Mouse (Mus musculus) heart, adult 2 months (tissue): ENCODE measurements around the gene Eps8l2. TPM values are rescaled to one million over a fixed set of nuclear protein-coding genes. Genes with fewer than 3 reads are reported as not detected.

Experiments
- DNase-seq, 2 experiments: peaks; one replicate each; pipeline ENCODE4 v3.0.0; 2021
- H3K27ac ChIP-seq: fragments of 200-600 bp; 2 replicates; pipeline ENCODE4 v1.8.1; 2022
- H3K27me3 ChIP-seq: fragments of 200-500 bp; 2 replicates; pipeline ENCODE4 v1.6.1; 2012; ENCODE audit warnings: mild to moderate bottlenecking, low read length, inconsistent platforms, mixed read lengths; ENCODE audit not compliant: control insufficient read depth, insufficient read depth
- H3K36me3 ChIP-seq: fragments of 200-500 bp; 2 replicates; pipeline ENCODE4 v1.6.1; 2012; ENCODE audit warnings: low read length, inconsistent platforms; ENCODE audit not compliant: control insufficient read depth, insufficient read depth
- H3K4me1 ChIP-seq: fragments of 200-500 bp; 2 replicates; pipeline ENCODE4 v1.6.1; 2011; ENCODE audit warnings: low read length; ENCODE audit not compliant: control insufficient read depth, insufficient read depth
- H3K4me3 ChIP-seq: fragments of 200-600 bp; 2 replicates; pipeline ENCODE4 v1.8.1; 2022
- H3K79me2 ChIP-seq: fragments of 200-500 bp; replicated peaks from 2 replicates; pipeline ENCODE4 v1.6.1; 2012; ENCODE audit warnings: mild to moderate bottlenecking, inconsistent platforms, low read length, moderate library complexity, mixed read lengths; ENCODE audit not compliant: control insufficient read depth, insufficient read depth
- H3K9ac ChIP-seq: fragments of 200-500 bp; 2 replicates; pipeline ENCODE4 v1.6.1; 2012; ENCODE audit warnings: low read depth, mild to moderate bottlenecking, control low read depth, inconsistent platforms, low read length, mixed read lengths
- CTCF ChIP-seq: fragments of 200-600 bp; IDR thresholded peaks from 2 replicates; pipeline ENCODE4 v1.8.1; 2022; ENCODE audit warnings: antibody characterized with exemption, mild to moderate bottlenecking, moderate library complexity
- EP300 ChIP-seq: fragments of 200-500 bp; IDR thresholded peaks from 2 replicates; pipeline ENCODE4 v1.6.1; 2011; ENCODE audit warnings: low read depth, low read length, control low read depth; ENCODE audit not compliant: insufficient read depth
- POLR2A ChIP-seq: fragments of 200-500 bp; IDR thresholded peaks from 2 replicates; pipeline ENCODE4 v1.6.1; 2011; ENCODE audit warnings: mild to moderate bottlenecking, low read depth, low read length, control low read depth; ENCODE audit not compliant: insufficient read depth
- WGBS: fragments of 180-500 bp; shearing (Covaris S2); methylation state at CpG from one replicate; pipeline ENCODE4 v1.1.7; 2018; 5-methylcytosine and 5-hydroxymethylcytosine counted together
- intact Hi-C: fragments of 180-260 bp; cut with DNase I; formaldehyde crosslinking; loops from one replicate; pipeline ENCODE4 v1.15.1; 2025
- polyA plus RNA-seq: library from polyadenylated mRNA; depleted of rRNA; stranded (reverse); fragments of >200 nt; gene quantifications from 2 replicates; pipeline ENCODE4 v1.2.3, GENCODE M21; 2012
- total RNA-seq, 2 experiments: library from RNA; stranded (reverse); gene quantifications; 2 replicates each; pipeline ENCODE4 v1.2.3; 2021

The Eps8l2 gene
- total and polyA plus RNA-seq, 3 experiments = 3.8 to 8.9 (median 4.3) TPM

DNA sequence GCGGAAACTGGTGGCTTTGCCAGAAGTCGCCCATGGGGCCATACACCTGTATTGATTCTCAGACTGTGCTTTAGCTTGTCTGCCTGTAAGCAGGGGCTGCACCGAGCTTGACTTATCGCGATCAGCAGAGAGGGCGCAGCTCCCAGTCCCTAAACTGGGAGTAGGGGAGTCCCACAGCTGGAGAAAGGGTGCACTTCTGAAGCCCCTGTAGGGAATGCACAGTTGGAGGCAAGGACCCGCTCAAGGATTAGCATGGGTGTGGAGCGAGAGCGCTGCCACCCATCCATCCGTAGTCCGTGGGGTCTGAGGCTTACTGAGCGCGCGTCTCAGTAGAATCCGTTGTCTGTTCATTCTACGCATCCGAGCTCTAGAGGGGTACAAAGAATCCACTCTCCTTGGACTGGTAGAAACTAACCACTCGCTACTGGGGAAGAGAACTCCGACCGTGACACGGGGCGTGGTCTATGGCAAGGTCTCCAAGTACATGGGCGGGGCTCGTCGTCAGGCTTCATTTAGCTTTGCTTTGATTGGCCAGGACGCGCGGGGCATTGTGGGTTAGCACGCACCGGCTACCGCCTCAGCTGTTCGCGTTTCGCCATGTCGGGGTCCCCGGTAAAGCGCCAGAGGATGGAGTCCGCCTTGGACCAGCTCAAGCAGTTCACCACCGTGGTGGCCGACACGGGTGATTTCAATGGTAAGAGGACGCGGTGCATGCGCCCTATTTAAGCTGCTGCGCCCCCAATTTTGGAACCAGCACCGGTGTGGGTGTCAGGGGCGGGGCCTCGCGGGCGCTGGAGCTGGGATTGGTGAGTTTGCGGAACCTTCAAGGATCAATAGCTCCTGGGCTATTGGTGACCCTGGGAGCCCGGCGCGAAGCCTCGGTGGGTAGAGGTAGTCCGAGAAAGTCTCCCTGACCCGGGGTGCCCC lies 53.2 kb downstream of the Eps8l2 start, which contains the start of gene Taldo1:
Taldo1 (plus strand) TSS at position 575 of the 927 bp plus-strand sequence.
- Histone ChIP-seq H3K27me3 (no peaks in the 10 kb centered on the region), H3K4me3 (peak within 1 kb of the TSS; percentile 86), H3K36me3 (no peaks in the 10 kb centered on the region), H3K9ac (peak within 1 kb of the TSS; percentile 76), H3K79me2 (peaks cover 2% of the 10 kb centered on the region), H3K4me1 (peaks cover 9% of the 10 kb centered on the region), H3K27ac (peak within 1 kb of the TSS; percentile 81)
- TF ChIP-seq EP300 = 0 out of 2 replicates have a peak, but pooled peaks have one; percentile 24
- TF ChIP-seq CTCF = no peak
- peak; percentile 90 for TF ChIP-seq POLR2A
- WGBS = under 1% methylated on average over 57 of the region's 57 CpGs
- peak; percentile 97 to 98 for DNase-seq
- intact Hi-C loops = loop anchor here (2.0 to 5.0 kb wide), 2 partner anchors 63 to 135 kb away; no protein-coding TSS in a partner anchor

DNA sequence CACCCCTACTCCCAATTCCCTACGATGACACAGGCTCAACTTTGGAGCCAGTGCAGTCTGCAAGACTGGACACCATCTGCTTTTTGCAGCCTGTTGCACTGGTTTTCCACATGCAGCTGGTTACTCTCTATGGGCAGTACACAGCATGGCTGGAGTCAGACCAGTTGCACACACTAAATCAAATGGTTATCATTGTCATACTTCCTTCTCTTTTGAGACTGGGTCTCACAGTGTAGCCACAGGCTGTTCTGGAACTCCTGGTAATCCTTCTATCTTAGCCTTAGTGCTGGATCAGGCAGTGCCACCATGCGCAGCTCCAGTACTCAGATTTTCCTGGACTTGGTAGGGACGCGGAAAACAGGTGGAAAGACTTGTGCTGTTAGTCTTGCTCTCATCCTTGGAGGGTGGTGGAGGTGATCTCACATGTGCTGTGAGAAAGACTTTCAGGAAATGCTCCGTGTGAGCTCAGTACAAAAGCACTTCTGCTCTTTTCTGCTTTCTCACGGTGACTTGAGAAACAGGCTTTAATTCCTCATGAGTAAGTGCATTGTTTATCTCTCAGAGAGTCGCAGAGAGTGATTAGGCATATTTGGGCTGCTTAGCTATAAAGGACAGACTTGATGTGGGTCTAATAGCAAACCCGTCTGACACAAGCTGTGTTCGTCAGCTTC lies 54.0 kb downstream of the Eps8l2 start:
- no peaks in the 10 kb centered on the region for H3K27me3 ChIP-seq
- no peak for DNase-seq
- 19% methylated on average over 9 of the region's 9 CpGs for WGBS
- H3K4me3 ChIP-seq = peak overlapping the region; percentile 86
- H3K27ac ChIP-seq = peak overlapping the region; percentile 81
- H3K4me1 ChIP-seq = peaks cover 9% of the 10 kb centered on the region
- no peaks in the 10 kb centered on the region for H3K36me3 ChIP-seq
- H3K79me2 ChIP-seq = peaks cover 2% of the 10 kb centered on the region
- H3K9ac ChIP-seq = peak overlapping the region; percentile 58
- intact Hi-C loops = loop anchor here (5.0 kb wide), 1 partner anchor 135 kb away; no protein-coding TSS in a partner anchor
- TF ChIP-seq CTCF (no peak), POLR2A (no peak), EP300 (no peak)

DNA sequence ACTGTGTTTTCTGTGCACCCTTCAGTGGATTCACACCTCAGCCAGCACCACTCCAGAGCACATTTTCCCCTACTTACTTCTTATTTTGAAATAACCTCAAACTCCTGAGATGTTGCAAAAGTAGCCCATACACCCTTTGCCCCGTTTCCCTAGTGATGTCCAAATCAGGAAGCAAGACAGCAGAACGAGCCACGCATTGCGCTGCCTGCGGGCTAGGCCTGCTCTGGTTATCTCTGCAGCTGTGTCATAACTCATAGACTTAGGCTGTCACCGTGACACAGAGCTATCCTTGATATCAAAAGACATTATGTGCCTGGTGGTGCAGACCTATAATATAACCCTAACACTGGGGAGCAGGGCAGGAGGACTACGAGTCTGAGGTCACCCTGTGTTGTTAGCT lies 55.5 kb downstream of the Eps8l2 start:
- 70% methylated on average over 7 of the region's 7 CpGs for WGBS
- H3K4me3 ChIP-seq = no peak overlapping the region
- intact Hi-C loops = loop anchor here (5.0 kb wide), 1 partner anchor 133 kb away; no protein-coding TSS in a partner anchor
- peaks cover 2% of the 10 kb centered on the region for H3K79me2 ChIP-seq
- H3K36me3 ChIP-seq = no peaks in the 10 kb centered on the region
- no peaks in the 10 kb centered on the region for H3K27me3 ChIP-seq
- no peak overlapping the region for H3K27ac ChIP-seq
- TF ChIP-seq EP300 (no peak), POLR2A (no peak), CTCF (no peak)
- peaks cover 9% of the 10 kb centered on the region for H3K4me1 ChIP-seq
- DNase-seq = no peak
- H3K9ac ChIP-seq = no peak overlapping the region

DNA sequence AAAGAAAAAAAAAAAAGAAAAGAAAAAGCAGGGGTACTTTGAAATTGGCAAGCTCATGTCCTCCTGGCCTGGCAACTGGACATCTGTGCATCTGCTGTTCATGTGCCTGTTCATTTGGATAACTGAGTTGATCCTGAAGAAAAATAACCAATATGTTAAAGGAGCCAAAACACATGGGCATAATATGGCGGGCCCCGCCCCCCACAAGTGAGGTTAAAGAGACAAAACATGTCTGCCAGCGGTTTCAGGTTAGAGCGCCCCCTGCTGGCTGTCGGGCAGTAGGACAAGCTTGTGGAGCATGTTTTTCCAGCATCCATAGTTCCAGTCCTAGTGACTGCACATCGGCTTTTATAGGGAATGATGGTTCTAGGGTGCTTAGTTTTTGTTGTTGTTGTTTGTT lies 56.1 kb downstream of the Eps8l2 start:
- Histone ChIP-seq H3K4me3 (no peak overlapping the region), H3K79me2 (peaks cover 2% of the 10 kb centered on the region), H3K36me3 (no peaks in the 10 kb centered on the region), H3K9ac (no peak overlapping the region), H3K4me1 (peaks cover 9% of the 10 kb centered on the region), H3K27me3 (no peaks in the 10 kb centered on the region), H3K27ac (no peak overlapping the region)
- TF ChIP-seq EP300 = no peak
- peak; percentile 88 for TF ChIP-seq CTCF
- peak; percentile 49 to 67 for DNase-seq
- intact Hi-C loops = loop anchor here (5.0 kb wide), 1 partner anchor 133 kb away; no protein-coding TSS in a partner anchor
- WGBS = 29% methylated on average over 6 of the region's 6 CpGs

DNA sequence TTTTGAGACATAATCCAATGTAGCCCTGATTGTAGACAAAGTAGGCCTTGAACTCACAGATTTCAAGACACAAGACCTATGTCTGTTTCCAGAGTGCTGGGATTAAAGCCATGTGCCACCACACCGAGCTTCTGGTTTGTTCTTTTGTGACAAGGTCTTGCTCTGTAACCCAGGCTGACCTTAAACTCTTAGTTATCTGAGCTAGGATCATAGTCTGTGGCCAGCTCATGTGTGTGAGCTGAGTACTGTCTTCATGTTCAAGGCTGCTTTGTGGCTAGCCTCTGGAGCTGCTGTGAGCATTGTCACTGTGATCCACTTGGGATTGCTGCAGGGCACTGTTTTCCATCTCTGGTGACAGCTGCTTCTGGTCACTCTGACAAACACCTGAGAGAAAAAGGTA lies 56.7 kb downstream of the Eps8l2 start:
- DNase-seq = no peak
- H3K4me3 ChIP-seq = no peak overlapping the region
- no peak for TF ChIP-seq EP300
- no peak for TF ChIP-seq POLR2A
- no peak for TF ChIP-seq CTCF

More for the DNA sequence above, 56.7 kb downstream of the Eps8l2 start:
- Histone ChIP-seq H3K4me1 (peaks cover 9% of the 10 kb centered on the region), H3K27ac (no peak overlapping the region), H3K27me3 (no peaks in the 10 kb centered on the region), H3K79me2 (peaks cover 2% of the 10 kb centered on the region), H3K36me3 (no peaks in the 10 kb centered on the region), H3K9ac (no peak overlapping the region)
- 78% methylated on average over 1 of the region's 1 CpGs for WGBS
- intact Hi-C loops = no loop called here
